Mouse (Mus musculus): ENCODE results near the gene Rab23. TPM values are rescaled to one million over a fixed set of nuclear protein-coding genes. Genes with fewer than 3 reads are reported as not detected.
A peak's percentile ranks its signal among the peaks of the same experiment; 100 is the strongest.

Rab23 gene
- total RNA-seq, 2 experiments from 2014 or later = 4.1 to 5.9 TPM

- intact Hi-C loops (cut with DNase I) = no loop called here
- Histone ChIP-seq H3K4me3 (peak within 1 kb of the TSS; percentile 98), H3K27ac (peak within 1 kb of the TSS; percentile 95)
- peak; percentile 84 for DNase-seq
- peak; percentile 31 for TF ChIP-seq CTCF (IDR thresholded peaks at IDR 0.05)
Measured at GRCm38 (mm10) chr1:33757491-33758041, 37.9 kb downstream of the Rab23 start, which contains the start of gene Bag2. Gene Bag2 (minus strand): TSS chr1:33757795.

DNA sequence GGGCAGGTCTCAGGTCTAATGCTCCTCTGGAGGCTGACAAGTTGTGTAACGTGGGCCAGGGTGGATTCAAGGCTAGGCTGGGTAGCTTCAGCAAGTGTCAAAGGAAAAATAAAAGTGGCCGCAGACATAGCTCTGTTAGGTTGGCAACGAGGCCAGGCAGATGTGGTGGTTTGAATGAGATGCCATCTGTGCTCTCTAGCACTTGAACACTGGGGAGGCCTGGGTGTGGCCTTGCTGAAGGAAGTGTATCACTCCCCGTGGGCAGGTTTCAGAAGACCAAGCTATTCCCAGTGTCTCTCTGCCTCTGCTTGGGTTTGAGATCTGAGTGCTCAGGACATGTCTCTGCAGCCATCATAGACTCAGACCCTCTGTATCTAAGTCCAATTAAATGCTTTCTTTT, 38.8 kb downstream of the Rab23 start:
- Histone ChIP-seq H3K27ac (no peak overlapping the region; the same call in 1 of the 2 replicates), H3K4me3 (no peak overlapping the region)
- TF ChIP-seq CTCF (IDR thresholded peaks at IDR 0.05) = no peak
- intact Hi-C loops (cut with DNase I) = no loop called here
- no peak for DNase-seq

GRCm38 (mm10) chr1:33763826-33764225, 44.1 kb downstream of the Rab23 start:
- intact Hi-C loops (cut with DNase I) = no loop called here
- Histone ChIP-seq H3K4me3 (no peak overlapping the region), H3K27ac (peak overlapping the region; percentile 57)
- DNase-seq = no peak
- TF ChIP-seq CTCF (IDR thresholded peaks at IDR 0.05) = no peak

- no peak for DNase-seq
- Histone ChIP-seq H3K27ac (no peak overlapping the region), H3K4me3 (no peak overlapping the region)
- no peak for TF ChIP-seq CTCF (IDR thresholded peaks at IDR 0.05)
- intact Hi-C loops (cut with DNase I) = no loop called here
Measured at GRCm38 (mm10) chr1:33765468-33766080, 45.9 kb downstream of the Rab23 start.

DNA sequence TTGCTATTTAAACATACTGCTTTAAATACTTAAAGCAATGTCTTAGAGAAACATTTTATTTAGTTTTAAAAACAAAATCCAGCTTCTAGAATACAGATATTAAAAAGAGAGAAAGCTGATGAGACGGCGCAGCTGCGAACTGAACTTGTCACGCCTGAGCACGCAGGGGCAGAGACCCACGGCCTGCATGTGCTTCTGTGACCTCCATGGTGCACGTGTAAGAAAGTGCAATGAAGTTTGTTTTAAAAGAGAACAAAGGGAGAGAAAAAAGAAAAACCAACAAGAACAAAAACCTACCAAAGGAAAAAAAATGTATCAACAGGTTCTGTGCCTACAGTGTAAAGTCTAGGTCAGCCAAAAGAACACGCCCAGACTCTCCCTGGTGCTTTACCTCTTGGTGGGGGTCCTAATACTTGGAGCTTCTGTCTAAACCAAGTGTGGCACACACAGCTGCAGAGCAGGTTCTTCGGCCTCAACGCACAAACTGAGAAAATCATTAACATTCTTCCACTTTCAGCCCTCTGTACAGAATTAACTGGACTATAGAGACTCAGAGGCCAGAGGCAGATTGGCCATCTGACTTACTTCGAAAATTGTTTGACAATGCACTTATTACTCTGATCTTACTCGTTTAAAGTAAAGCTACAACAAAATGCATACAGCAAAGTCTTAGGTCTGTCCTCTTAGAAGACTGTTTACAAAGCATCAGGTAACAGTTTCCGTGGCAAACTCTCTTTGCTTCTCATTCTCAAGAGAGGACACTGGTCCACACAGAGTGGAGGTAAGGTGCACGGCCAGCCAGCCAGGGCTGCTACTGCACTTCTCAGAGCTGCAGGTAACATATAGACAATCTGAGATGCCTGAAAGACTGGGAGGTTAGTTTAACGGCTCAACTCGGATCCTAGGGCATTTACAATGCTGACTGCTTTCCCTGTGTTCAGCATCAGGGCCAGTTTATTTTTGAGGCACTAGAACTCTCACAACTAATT, 47.1 kb downstream of the Rab23 start:
- Histone ChIP-seq H3K27ac (no peak overlapping the region), H3K4me3 (no peak overlapping the region)
- DNase-seq = no peak
- no peak for TF ChIP-seq CTCF (IDR thresholded peaks at IDR 0.05)
- intact Hi-C loops (cut with DNase I) = no loop called here

DNA sequence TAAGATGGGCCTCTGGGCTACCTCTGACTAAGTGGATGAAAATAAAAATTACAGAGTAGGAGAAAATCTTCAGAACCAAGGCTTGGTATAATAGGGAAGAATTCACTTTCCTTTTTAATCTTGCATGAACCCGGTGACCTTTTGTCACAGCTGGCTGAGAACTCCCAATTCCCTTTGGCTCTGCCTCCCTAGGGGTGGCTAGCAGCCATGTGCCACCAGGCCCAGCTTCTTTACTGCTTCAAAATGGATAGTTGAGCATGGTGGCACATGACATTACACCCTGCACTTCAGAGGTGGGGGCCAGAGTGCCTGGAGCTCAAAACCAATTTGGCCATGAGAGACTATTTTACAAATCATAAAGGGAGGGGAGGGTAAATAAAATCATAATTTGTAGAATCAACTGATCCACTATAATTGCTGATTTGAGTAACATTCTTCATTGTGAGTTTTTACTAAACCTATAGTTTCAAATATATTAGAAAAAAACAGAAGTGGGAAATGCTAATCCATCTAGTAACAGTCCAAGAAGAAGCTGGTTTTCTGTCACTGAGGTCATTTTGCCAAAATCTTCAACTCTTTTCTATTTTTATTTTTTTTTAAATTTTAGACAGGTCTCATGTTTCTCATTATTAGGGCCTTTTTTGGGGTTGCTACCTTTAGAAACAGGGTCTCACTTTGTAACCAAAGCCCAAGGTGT, 48.6 kb downstream of the Rab23 start:
- intact Hi-C loops (cut with DNase I) = no loop called here
- H3K4me3 ChIP-seq = no peak overlapping the region
- no peak for DNase-seq
- no peak overlapping the region for H3K27ac ChIP-seq
- no peak for TF ChIP-seq CTCF (IDR thresholded peaks at IDR 0.05)

GRCm38 (mm10) chr1:33768827-33769226, 49.1 kb downstream of the Rab23 start:
- no peak overlapping the region for H3K4me3 ChIP-seq
- TF ChIP-seq CTCF (IDR thresholded peaks at IDR 0.05) = no peak
- DNase-seq = no peak
- intact Hi-C loops (cut with DNase I) = no loop called here
- H3K27ac ChIP-seq = no peak overlapping the region

DNA sequence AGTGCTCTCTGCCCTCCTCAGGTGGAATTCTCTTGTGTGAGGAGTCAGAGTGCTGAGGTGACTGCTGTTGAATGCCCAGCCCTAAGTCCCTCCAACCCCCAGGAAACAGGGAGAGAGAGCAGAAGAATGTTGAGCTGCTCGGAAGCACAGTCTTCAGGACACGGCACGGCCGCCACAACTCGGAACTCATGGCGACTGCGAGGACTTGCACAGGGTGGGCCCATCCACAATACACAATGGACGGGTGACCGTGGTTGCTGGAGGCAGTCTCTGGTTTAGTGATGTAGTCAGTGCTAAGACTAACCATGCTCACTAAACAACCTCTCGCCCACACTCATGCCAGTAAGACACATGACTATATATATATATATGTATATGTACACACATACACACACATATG, 51.9 kb downstream of the Rab23 start:
- no peak overlapping the region for H3K27ac ChIP-seq
- no peak overlapping the region for H3K4me3 ChIP-seq
- intact Hi-C loops (cut with DNase I) = no loop called here
- DNase-seq = no peak
- TF ChIP-seq CTCF (IDR thresholded peaks at IDR 0.05) = no peak

DNA sequence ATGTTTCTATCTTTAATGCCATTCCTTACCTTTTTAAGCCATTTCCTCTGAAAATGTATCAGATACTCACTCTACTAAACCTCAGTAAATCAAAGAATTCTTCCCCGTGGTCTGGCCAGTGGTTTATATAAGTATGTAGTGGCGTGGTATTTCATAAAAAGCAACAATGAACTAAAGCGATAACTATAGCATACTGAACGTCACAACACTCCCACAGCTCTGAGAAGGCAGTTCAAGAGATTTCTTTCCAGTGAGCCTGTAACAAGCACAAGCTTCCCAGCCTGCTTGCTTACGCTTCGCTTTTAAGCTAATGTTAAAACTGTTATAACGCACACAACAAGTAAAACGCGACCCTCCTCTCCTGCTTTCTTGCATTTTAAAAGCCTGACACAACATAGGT, 52.4 kb downstream of the Rab23 start:
- Histone ChIP-seq H3K4me3 (no peak overlapping the region), H3K27ac (no peak overlapping the region)
- DNase-seq = no peak
- intact Hi-C loops (cut with DNase I) = no loop called here
- TF ChIP-seq CTCF (IDR thresholded peaks at IDR 0.05) = no peak

DNA sequence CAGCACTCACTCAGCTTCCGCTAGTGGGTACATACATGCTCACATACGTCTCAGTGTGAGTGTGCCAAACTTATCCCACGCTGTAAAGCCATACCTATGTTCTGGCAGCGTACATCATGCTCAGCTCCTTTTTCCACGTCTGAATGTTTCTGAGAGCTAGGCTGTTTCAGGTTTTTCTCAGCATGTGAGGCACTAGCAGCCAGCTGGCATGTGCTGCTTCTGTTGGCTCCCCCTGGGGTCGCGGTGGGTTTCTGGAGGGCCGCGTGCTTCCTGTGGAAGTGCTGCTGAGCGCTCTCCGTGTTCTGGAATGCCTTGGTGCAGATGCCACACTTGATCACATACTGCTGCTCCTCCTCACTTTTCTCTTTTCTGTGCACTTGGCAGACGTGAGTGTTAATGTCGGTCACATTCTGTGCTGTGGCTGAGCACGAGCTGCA, 56.5 kb downstream of the Rab23 start:
- intact Hi-C loops (cut with DNase I) = no loop called here

GRCm38 (mm10) chr1:33784561-33784960, 64.9 kb downstream of the Rab23 start:
- Histone ChIP-seq H3K4me3 (no peak overlapping the region), H3K27ac (no peak overlapping the region)
- intact Hi-C loops (cut with DNase I) = no loop called here
- no peak for TF ChIP-seq CTCF (IDR thresholded peaks at IDR 0.05)
- no peak for DNase-seq

More for the DNA sequence above, 56.5 kb downstream of the Rab23 start:
- no peak overlapping the region for H3K27ac ChIP-seq
- TF ChIP-seq CTCF (IDR thresholded peaks at IDR 0.05) = no peak
- no peak overlapping the region for H3K4me3 ChIP-seq
- DNase-seq = no peak

DNA sequence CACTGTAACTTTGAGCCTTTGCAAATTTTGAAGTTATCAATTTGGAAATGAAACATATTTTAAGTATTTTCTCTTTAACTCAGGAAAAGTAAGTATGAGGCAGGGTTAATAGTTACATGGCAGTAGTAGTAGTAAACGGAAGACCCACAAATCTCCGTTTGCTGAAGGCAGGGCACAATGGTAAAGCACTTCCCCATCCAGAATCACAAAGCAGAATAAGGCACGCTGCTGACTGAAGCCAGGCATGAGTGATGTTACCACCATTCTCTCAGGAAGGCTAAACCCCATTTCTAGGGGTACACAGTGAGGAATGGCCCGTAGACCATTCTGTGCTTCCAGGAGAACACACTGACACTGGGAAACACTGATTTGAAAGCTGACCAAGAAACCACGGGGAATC, 68.4 kb downstream of the Rab23 start:
- Histone ChIP-seq H3K27ac (no peak overlapping the region), H3K4me3 (no peak overlapping the region)
- intact Hi-C loops (cut with DNase I) = no loop called here
- no peak for TF ChIP-seq CTCF (IDR thresholded peaks at IDR 0.05)
- no peak for DNase-seq

All from gastrocnemius, adult 2 months (tissue).